Mouse (Mus musculus): ENCODE measurements around the gene Fam13c.

Gene Fam13c

DNA sequence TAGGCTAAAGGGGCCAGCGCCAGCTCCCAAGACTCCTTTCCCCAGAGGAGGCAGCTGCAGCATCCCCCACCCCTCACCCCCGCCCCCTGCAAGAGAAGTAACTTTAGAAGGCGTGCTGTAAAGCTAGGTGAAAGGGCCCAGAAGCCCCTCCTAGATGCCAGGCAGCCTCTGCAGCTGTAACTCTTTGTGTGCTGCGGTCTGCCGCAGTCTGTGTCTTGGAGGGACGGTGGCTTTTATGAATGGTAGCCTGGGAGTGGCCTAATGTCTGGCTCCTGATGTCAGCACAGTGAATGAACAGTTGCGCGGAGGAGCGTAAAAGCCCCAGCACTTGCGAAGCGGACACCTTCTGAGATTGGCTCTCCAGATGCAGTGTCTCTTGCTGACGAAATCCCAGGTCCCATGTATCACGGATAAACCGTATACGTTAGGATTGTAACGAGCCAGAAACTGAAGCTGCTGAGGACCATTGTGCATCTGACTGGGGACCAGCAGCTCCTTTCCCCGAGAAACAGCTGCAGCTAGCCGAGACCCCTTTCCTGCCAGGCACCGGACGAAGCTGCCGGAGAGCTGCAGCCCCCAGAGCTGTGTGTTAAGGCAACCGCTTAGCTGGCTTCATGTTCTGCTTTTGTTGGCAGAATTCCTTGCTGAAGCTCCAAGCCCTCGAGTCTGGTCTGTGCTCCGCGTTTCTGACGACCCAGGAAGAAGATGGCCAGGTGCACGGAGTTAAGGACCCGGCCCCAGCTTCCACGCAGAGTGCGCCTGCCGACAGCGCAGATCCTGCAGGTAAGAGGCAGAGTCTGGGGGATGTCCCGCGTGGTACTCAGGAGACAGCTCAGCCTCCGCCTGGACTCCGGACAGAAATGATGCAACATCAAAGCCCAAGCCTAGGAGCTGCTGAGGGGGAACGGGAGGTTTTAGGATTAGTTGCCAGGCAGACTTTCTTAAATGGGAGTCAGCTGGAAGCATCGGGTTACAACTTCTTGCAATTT lies 80.2 kb downstream of the Fam13c start:
- no peak for DNase-seq (ENCODE audit: low spot score in 2 of 2)

DNA sequence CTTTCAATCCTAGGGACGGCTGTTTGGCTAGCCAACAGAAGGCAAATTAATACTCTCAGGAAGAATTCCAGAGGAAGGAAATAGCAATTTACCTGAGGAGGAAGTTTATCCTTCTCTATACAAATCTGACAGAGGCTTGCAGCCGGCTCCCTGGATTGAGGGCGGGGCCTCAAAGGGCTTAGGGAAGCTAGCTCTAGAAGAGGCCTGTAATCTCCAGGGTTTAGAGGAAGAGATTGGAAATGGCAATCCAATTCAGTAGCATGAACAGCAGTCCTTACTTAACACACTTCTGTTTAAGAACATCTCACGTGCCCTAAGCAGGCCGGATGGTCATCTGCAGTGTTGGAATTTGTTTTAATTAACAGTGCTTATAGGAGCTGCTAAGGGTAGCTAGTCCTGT lies 81.1 kb downstream of the Fam13c start:
- DNase-seq (ENCODE audit: low spot score in 2 of 2), result no peak

DNA sequence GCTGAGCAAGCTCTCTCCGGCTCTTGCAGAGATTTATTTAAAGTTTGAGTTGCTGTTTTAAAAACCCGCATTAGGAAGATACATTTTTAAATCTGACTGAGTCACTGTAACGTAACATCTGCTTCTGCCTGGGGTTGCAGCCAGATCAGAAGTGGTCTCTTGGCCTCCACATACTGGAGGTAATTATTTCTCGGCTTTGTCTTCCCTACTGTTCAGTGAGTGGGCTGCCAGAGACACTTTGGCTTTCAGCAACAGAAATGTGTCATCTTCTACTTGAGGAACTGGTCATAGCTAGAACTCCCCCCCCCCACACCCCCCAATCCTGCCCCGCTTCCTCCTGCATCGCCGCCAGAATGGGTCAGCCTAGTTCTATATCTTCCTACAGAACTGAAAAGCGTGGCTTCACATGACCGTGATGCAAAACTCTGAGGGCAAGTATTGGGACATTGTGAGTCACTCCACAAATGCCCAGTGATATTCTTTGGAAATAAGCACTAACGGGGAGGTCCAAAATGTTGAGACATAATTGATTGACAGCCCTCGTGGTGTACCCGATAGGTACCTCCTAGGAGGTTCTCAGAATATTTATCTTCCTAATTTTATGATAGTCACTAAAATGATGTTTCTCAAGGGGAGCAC lies 90.0 kb downstream of the Fam13c start:
- DNase-seq (ENCODE audit: low spot score in 2 of 2), result no peak

DNA sequence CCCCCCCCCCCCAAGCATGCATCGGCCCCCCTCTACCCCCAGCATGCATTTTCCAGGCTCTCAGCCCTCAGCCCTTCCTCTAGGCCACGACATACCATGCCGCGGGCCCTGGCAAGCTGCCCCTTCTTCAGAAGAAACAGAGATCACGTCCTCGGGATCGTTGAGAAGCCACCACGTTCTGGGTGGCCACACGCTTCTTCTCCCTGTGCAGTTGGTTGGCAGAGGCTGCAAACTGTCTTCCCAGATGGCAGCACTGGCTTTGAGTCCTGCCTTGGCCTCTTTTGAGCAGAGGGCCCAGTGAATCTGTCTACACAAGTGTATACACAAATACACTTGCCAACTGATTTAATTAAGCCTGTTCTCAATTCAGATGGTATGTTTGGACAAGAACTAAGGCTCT lies 92.0 kb downstream of the Fam13c start:
- no peak for DNase-seq (ENCODE audit: low spot score in 2 of 2)

DNA sequence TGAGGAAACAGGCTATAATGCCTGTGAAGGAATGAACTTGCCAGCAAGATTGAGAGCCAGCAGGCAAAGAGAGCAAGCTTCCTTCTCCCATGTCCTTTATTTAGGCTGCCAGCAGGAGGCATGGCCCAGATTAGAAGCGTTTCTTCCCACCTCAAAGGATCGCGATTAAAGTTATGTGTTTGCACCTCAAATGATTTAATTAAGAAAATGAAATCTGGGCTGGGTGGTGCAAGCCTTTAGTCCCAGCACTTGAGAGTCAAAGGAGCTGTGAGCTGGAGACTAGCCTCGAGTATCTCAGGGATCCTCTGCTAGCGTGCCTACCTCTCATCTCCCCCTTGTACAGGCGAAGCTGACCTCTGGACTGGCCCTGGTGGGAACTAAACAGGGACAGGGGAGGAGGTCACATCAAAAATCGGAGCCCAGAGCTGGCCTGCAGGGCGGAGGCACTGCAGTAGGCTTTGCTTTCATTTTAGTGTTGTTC lies 93.1 kb downstream of the Fam13c start:
- no peak for DNase-seq (ENCODE audit: low spot score in 2 of 2)

DNA sequence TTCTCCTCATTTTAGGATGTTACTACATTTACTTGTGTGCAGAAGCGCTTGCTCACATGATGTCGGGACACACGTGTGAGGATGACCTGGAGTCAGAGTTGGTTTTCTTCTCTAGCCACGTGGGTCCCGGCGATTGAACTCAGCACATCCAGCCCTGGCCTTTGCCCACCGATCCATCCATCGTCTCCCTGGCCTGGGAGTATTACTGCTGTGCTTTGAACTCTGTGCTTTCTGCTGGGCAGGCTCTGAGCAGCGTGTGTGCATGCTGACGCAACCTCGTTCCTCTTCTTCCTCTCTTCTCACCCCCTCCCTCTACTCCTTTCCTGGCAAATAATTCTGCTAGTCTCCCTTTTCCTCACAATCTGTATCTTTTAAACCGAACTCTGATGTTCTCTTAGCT lies 93.7 kb downstream of the Fam13c start:
- DNase-seq (ENCODE audit: low spot score in 2 of 2), result no peak

DNA sequence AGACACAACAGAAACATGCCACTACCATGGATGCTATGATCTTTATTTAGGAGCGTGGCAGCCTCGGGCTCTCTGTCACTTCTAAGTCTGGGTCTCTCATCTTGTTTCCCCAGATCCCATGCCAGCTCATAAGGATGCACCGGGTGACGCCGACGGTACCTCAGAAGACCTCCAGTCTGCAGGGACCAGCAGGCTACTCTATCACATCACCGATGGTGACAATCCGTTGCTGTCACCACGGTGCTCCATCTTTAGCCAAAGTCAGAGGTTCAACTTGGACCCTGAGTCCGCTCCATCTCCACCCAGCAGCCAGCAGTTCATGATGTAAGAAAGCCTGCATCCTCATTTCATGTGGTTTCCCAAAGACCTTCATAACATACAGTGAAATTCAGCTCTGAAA lies 94.3 kb downstream of the Fam13c start:
- no peak for DNase-seq (ENCODE audit: low spot score in 2 of 2)

DNA sequence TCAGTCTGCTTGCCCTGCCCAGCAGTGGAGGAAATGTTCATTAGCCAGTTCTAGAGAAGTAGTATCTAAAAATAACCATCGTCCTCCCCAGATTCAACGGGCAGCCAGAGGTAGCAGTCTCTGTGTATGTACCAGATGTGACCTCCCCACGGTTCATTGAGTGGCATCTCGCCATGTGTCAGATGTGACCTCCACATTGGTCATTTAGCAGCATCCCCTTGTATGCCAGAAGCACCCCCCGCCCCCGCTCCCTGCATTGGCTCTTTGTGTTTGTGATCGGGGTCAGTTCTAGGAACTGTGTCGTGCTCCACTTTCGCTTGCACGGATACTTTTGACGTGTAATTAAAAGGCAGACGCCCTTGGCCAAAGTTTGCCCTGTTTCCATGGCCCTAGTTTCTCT lies 95.1 kb downstream of the Fam13c start:
- DNase-seq (ENCODE audit: low spot score in 2 of 2), result no peak

DNA sequence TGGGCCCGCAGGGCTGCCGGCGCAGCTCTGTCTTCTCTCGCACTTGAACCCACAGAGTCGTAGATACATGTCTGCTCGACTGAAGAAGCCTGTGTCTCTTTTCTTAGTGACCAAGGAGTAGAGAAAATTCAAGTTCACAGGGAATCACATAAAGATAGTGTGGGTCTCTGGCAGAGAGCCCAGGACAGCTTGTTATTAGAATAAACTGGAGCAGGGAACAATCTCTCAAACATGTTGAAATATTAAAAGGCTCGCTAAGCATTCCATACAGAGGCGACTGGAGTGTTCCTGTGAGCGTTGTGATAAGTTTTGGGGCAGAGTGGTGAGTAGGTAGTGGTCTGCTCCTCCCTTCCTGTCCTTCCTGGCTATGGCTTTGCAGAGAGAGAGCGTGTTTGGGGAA lies 97.4 kb downstream of the Fam13c start:
- DNase-seq (ENCODE audit: low spot score in 2 of 2), result no peak

DNA sequence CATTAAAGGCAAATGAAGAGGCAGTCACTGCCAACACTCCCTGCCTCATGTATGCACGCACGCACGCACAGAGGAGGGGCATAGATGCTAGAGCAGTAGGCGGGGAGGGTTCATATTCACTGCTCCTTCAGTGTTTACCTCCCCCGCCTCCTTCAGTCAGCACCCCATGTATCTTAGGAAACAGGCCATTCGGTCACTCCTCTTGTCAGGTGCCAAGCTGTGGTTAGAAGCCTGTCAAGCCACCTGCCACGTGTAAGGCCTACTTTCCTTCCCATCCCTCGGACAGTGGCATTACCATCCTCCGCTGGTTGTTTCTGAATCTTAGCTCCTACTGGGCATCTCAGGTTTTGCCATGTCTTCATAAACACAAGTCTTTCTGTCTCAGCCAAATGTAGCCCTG lies 99.0 kb downstream of the Fam13c start:
- DNase-seq (ENCODE audit: low spot score in 2 of 2), result no peak

DNA sequence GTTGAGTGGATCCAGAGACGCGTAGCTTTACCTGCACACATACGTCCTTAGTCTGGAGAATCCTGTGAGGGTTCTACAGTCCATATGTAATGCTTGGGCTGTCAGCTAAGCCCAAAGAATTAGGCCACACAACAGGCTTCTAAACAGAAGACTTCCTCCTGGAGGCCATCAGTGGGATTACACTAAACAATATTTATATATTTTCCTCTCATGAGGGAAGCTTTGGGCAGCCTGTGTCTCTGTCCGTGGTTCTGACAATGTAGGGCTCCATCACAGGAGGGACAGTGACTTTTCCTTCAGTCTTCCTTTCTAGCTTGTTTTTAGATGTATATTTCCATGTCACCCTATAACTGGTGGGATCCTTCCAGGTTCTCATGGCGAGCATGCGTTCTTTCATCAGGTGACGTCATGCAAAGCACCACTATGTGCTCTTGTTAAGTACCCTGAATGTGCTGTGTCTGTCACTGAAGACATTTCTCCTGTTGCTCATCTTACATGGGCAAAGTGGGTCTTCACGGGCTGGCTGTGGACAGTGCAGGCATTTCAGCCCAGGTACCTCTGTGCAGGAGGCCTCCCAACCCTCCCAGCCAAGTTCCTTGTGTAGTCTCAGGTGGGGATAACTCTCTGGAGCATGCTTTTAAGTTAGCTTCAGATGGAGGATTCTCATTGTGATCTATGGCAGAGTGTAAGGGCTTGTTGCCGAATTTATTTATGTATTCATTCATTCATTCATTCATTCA lies 100.3 kb downstream of the Fam13c start:
- DNase-seq (ENCODE audit: low spot score in 2 of 2), result no peak

DNA sequence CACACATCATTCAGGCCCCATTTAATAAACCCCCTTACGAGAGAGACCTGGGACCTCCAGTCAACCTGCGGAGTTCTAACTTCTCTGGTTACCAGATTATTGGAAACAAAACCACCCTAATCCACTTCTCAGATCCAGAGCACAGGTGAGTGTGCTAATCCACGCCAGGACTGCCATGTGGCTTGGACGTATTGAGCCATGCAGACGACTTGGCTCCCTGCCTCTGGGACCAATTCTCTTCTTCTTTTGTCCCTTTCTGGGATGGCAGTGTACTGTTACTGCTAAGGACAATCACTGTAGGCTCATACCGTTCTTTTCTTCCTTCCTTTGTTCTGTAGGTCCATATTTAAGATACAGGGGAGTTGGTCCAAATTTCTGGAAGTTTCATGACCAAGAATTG lies 102.6 kb downstream of the Fam13c start:
- DNase-seq (ENCODE audit: low spot score in 2 of 2), result no peak

DNA sequence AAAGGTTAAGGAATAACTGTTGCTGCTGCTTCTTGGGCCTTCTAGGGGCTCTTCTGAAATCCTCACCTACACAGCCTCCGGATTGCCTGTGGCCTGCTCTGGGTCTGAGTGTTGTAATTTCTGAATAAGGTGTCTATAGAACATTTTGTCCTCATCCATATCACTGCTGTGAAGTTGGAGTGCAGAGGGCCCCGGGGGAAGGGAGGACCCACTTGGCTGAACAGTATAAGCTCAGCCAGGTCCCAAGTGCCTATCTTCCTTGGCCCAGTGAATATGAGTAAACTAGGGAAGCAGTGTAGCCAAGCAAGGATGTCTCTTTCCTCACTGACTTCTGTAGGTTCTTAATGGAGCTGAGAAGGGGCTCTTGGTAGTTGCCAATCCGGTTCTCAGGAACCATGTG lies 112.2 kb downstream of the Fam13c start:
- DNase-seq (ENCODE audit: low spot score in 2 of 2), result no peak

DNA sequence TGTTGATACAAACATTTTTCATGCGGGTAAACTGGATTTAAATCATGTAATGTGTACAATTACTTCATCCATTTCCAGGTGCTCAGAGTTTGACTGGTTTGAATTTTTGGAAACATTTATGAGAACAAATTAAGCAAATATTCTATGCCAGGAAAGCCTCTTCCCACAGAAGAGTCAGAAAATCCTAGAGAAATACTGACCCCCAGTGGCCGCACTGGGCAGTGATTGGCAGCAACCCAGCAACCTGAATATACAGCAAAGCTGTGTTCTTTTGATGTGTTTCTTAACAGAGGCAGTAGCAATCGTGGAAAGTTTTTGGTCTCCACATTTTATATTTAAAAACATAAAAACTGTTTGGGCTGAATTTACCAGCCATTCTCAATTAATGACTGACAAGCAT lies 123.4 kb downstream of the Fam13c start:
- no peak for DNase-seq (ENCODE audit: low spot score in 2 of 2)

DNA sequence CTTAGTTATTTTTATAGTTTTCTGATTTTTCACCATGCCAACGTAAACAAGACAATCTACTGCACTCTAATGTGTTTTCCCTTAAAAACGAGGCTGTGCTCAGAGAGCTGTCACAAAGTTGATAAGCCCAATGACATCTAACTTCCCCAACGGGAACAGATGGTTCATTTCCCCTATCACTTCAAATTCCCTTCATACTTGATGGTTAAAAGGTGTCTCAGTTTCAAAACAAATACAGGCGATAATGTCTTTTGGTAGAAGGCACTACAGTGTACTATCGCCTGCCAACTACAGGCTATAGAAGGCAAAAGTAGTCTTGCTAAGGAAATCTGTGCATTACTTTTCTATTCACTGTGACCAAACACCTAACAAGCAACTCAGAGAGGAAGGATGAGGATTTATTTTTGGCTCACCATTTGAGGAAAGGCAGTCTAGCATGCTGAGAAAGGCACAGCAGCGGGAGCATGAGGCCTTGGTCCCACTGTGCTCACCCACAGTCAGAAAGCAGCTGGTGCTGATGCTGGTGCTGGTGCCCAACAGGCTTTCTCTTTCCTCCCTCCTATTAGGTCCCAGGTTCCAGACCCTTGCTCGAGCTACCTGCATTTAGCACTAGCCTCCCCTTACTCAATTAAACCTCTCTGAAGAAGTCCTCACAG lies 141.4 kb downstream of the Fam13c start:
- DNase-seq (ENCODE audit: low spot score in 2 of 2), result no peak

DNA sequence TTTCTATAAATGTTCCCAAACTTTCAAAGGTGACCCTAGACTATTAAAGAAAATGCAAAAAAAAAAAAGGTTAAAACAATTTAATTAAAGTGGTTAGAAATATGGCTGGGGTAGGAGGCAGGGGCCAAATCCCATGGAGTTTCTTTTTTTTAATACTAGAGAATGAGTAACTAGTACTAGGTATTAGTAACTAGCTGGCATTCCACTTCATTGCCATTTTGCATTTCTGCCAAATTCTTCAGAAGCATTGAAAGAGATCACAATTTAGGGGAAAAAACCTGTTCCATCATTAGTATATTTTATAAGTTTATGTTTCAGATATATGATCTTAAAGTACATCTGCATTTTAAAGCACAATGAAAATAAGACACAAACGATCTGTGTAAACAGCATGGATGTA lies 143.9 kb downstream of the Fam13c start:
- DNase-seq (ENCODE audit: low spot score in 2 of 2), result no peak

DNA sequence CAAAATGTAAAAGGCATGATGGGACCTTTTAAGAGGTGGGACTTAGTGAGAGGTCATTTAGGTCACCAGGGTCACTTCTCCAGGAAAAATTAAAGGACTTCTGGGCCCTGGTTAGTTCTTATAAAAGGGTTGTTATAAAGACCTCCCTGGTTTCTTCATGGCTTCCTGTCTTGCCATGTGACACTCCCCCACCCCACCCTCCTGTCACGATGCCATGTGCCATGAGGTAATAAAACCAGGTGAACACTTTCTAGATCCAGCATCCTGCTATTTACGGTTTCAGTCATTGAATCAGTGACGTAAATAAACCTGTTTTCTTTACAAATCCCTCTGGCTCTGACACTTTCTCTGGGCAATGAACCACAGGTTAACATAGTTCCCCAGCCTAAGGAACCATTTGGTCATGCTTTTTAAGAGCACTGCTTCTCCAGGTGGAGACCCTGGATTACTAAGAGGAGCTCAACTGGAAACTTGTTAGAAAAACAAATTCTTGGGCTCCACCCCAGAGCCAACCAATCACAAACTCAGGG lies 146.7 kb downstream of the Fam13c start:
- no peak for DNase-seq (ENCODE audit: low spot score in 2 of 2)

DNA sequence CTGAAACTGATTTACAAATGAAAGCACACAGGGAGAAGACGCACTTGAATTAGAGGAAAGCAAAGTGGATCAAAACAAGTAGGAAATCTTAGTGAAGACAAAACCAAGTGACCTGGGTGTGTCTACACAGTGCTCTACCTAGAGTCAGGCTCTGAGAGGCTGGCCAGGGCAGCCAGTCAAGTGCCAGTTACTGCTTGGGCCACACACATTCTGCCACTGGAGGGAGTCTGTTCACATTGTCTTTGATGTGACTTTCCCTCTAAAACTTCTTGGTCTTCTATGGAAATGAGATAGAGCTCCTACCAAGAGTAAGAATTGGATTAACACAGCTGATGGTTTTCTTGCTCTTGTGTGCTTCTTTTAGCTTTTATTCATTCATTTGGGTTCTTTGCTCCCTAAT lies 153.7 kb downstream of the Fam13c start:
- DNase-seq (ENCODE audit: low spot score in 2 of 2), result no peak

DNA sequence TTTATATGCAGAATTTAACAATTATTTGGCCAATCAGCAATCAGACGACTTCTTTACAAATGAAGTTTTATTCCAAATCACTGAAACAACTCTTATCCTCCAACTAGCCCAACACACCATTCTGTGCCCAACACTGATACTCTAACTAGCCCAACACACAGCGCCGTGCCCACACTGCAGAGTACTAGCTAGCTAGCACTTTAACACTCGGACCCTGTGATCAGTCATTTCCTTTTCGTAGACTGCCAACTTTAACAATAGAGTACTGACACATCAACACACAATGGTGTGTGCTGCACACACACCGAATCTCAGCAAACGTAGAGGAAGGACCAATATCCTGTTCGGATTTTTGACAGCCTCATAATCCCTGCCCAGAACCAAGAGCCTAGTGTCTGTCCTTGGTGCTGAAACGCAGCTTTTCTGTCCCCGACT lies 157.8 kb downstream of the Fam13c start:
- DNase-seq (ENCODE audit: low spot score in 2 of 2), result no peak

DNA sequence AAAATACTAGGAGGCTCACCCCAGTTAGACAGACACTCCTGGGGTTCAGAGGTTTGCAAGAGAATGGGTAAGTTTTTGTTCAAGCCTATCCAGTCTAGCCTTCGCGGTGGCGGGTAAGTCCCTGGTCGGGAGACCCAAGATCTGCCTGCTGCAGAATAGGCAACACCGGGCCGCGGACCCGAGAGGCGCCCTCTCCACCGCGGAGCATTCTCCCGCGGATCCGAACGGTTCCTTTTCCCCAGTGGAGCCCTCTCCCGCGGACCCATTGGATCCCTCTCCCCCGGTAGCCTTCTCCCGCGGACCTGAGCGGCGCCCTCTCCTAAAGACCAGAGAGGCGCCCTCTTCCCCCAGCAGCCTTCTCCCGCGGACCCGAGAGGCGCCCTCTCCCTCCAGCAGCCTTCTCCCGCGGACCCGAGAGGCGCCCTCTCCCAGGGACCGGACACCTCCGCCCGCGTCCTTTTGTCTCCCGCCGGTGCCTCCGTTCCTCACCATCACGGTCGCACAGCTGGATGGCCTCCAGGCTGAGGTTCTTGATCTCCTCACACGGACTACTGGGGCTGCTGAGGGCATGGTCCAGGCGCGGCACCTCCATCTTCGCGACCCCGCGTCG lies 158.3 kb downstream of the Fam13c start:
- DNase-seq (ENCODE audit: low spot score in 2 of 2), result no peak
